Mouse (Mus musculus) intestine, postnatal 0 days (tissue): Measurements from ENCODE around the gene Nfix. TPM values are rescaled to one million over a fixed set of nuclear protein-coding genes. Genes with fewer than 3 reads are reported as not detected.

Experiments
- ATAC-seq: fragments of 200-750 bp; cut with Nextera tagmentation; 2 replicates; pipeline ENCODE4 v1.8.0; 2017; ENCODE audit warnings: mild to moderate bottlenecking, moderate TSS enrichment, moderate library complexity
- H3K27ac ChIP-seq: fragments of 300-500 bp; sonication (generic); 2 replicates; pipeline ENCODE4 v1.5.1; 2014; ENCODE audit warnings: mild to moderate bottlenecking, low read depth, low read length, moderate library complexity
- H3K27me3 ChIP-seq: fragments of 300-500 bp; sonication (generic); replicated peaks from 2 replicates; pipeline ENCODE4 v1.6.1; 2014; ENCODE audit warnings: low read length, mixed read lengths; ENCODE audit not compliant: control insufficient read depth, insufficient read depth
- H3K36me3 ChIP-seq: fragments of 300-500 bp; sonication (generic); 2 replicates; pipeline ENCODE4 v1.6.1; 2014; ENCODE audit warnings: mild to moderate bottlenecking, moderate library complexity; ENCODE audit not compliant: control insufficient read depth, insufficient read depth
- H3K4me1 ChIP-seq: fragments of 300-500 bp; sonication (generic); replicated peaks from 2 replicates; pipeline ENCODE4 v1.6.1; 2014; ENCODE audit warnings: antibody characterized with exemption, low read length, mixed read lengths; ENCODE audit not compliant: control insufficient read depth, insufficient read depth
- H3K4me2 ChIP-seq: fragments of 300-500 bp; sonication (generic); replicated peaks from 2 replicates; pipeline ENCODE4 v1.6.1; 2014; ENCODE audit warnings: low read depth, mild to moderate bottlenecking, moderate library complexity
- H3K4me3 ChIP-seq: fragments of 300-500 bp; sonication (generic); 2 replicates; pipeline ENCODE4 v1.5.1; 2014; ENCODE audit warnings: low read depth, low read length
- H3K9ac ChIP-seq: fragments of 300-500 bp; sonication (generic); 2 replicates; pipeline ENCODE4 v1.6.1; 2014; ENCODE audit warnings: mild to moderate bottlenecking, low read depth, low read length
- H3K9me3 ChIP-seq: fragments of 300-500 bp; sonication (generic); 2 replicates; pipeline ENCODE4 v1.6.1; 2016; ENCODE audit warnings: mixed run types; ENCODE audit not compliant: control insufficient read depth
- CTCF ChIP-seq: sonication (generic); IDR thresholded peaks from 2 replicates; pipeline ENCODE4 v1.5.1; 2016; ENCODE audit warnings: low read depth, mild to moderate bottlenecking, control low read depth, antibody characterized with exemption, moderate library complexity
- WGBS: fragments of 180-500 bp; shearing (Covaris S2); extraction: QIAGEN DNeasy Blood & Tissue Kit; methylation state at CpG from one replicate; pipeline ENCODE4 v1.1.7; 2014; 5-methylcytosine and 5-hydroxymethylcytosine counted together
- polyA plus RNA-seq: library from polyadenylated mRNA; unstranded; fragments of >200 nt; fragmentation: Nextera tagmentation; extraction: Ambion mirVana; gene quantifications from 2 replicates; pipeline ENCODE4 v1.2.1, GENCODE M21; 2015

Nfix gene
- polyA plus RNA-seq, 1 experiment from 2014 or later: 12.0 TPM

GRCm38 (mm10) chr8:84732545-84732944 is 67.6 kb downstream of the Nfix start:
- Histone ChIP-seq H3K4me1 (peaks cover 16% of the 10 kb centered on the region), H3K4me3 (no peak overlapping the region), H3K36me3 (no peaks in the 10 kb centered on the region), H3K4me2 (no peak overlapping the region), H3K9me3 (no peaks in the 10 kb centered on the region), H3K27ac (no peak overlapping the region), H3K27me3 (peaks cover 13% of the 10 kb centered on the region; the same call in 1 of the 2 replicates), H3K9ac (peak overlapping the region; percentile 18; the same call in 1 of the 2 replicates)
- 56% methylated on average over 5 of the region's 5 CpGs for WGBS
- TF ChIP-seq CTCF: no peak
- ATAC-seq: no peak

DNA sequence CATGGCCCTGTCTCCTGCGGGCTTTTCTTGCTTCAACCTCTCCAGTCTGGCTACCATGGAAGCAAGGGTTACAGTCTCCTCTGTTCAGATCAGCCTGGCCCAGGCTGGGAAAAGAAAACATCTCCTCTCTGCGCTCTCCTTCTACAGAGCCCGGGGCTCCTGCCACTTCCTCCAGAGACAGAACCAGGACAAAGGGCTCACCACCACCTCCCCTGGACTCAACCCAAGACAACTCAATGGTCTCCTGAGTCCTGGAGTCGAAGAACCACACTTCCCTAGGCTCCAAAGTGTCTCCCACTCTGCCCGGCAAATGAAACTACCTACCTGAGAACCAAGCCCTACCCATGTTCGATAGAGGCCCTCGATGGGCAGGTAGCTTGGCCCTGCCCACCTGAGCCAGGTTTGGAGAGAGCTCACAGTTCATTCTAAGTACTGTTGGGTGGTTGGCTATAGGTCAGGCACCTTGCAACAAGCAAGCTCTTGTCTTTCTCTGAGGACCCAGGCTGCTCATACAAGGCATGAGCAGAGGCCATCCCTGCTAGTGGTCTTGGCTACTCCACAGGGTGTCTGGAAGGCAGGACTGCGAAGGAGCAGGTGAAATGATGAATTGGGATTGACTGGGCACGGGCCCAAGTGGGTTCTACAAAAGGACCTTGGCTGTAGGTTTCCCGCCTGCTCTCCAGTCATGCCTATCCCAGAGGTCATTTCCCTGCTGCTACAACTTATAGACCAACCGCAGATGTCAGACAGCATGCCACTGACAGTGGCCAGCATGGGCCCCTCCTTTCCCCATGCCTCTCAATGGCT is 68.6 kb downstream of the Nfix start:
- Histone ChIP-seq H3K9me3 (no peaks in the 10 kb centered on the region), H3K27ac (no peak overlapping the region; the same call in 1 of the 2 replicates), H3K4me1 (peaks cover 16% of the 10 kb centered on the region), H3K27me3 (peaks cover 9% of the 10 kb centered on the region; the same call in 1 of the 2 replicates), H3K36me3 (0 out of 2 replicates have a peak, but pooled peaks cover under 1% of the 10 kb centered on the region), H3K9ac (no peak overlapping the region), H3K4me3 (no peak overlapping the region), H3K4me2 (peak overlapping the region; percentile 13; the same call in 1 of the 2 replicates)
- TF ChIP-seq CTCF: no peak
- 58% methylated on average over 11 of the region's 11 CpGs for WGBS
- 0 out of 2 replicates have a peak, but pooled peaks have one; percentile 2 for ATAC-seq

GRCm38 (mm10) chr8:84730541-84731370 is 69.4 kb downstream of the Nfix start:
- ATAC-seq: peak; percentile 10; the same call in 1 of the 2 replicates
- H3K36me3 ChIP-seq: 0 out of 2 replicates have a peak, but pooled peaks cover 2% of the 10 kb centered on the region
- H3K9me3 ChIP-seq: no peaks in the 10 kb centered on the region
- H3K9ac ChIP-seq: no peak overlapping the region
- peak overlapping the region; percentile 13; the same call in 1 of the 2 replicates for H3K4me2 ChIP-seq
- H3K4me3 ChIP-seq: no peak overlapping the region
- no peak for TF ChIP-seq CTCF
- peaks cover 16% of the 10 kb centered on the region for H3K4me1 ChIP-seq
- peak overlapping the region; percentile 41; the same call in 1 of the 2 replicates for H3K27ac ChIP-seq
- H3K27me3 ChIP-seq: peaks cover under 1% of the 10 kb centered on the region; the same call in 1 of the 2 replicates
- WGBS: 36% methylated on average over 9 of the region's 9 CpGs

DNA sequence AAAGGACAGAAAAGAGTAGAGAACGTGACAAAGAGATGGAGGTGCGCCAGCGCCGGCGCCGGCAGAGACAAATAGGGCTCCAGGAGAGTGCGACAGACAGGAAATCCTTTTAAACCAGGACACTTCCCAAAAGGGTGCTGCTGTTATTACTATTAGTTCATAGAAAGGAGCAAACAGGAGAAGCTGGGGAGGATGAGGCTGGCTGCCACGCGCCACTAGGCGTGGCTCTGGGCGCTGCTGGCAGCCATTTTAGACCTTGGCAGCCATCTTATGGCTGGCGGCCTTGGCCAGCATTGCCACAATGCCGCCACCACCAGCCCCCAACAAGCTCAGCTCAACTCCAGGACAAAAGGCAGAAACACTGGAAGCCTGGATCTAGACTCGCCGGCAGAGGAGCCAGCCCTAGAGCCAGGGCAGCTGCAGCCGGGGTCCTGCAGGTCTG is 70.2 kb downstream of the Nfix start:
- H3K4me1 ChIP-seq: peaks cover 16% of the 10 kb centered on the region
- no peak overlapping the region for H3K9ac ChIP-seq
- WGBS: 87% methylated on average over 16 of the region's 16 CpGs
- H3K27ac ChIP-seq: peak overlapping the region; percentile 41; the same call in 1 of the 2 replicates
- H3K36me3 ChIP-seq: 0 out of 2 replicates have a peak, but pooled peaks cover 2% of the 10 kb centered on the region
- no peak for TF ChIP-seq CTCF
- no peak for ATAC-seq
- no peaks in the 10 kb centered on the region for H3K27me3 ChIP-seq
- H3K4me2 ChIP-seq: no peak overlapping the region
- H3K9me3 ChIP-seq: no peaks in the 10 kb centered on the region
- no peak overlapping the region for H3K4me3 ChIP-seq

DNA sequence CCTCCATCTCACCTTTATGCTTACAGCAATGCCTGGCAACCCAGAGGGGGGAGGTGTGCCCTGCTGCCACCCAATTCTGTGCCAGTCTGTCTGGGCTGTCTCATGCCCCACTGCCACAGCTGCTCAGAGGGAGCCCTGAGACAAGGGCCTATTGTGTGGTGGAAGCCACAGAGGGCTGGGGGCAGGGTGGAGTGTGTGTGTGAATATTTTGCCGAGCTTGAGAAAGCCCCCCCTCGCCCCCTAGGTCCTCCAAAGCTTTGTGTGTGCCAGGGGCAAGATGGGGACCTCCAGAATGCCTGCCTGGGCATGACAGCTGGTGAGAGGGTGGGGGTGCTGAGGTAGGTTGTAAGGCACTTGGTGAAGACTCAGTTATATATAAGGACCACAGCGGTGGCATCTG is 71.7 kb downstream of the Nfix start:
- H3K36me3 ChIP-seq: 0 out of 2 replicates have a peak, but pooled peaks cover 2% of the 10 kb centered on the region
- H3K4me2 ChIP-seq: no peak overlapping the region
- no peak overlapping the region for H3K4me3 ChIP-seq
- H3K9ac ChIP-seq: no peak overlapping the region
- no peak for TF ChIP-seq CTCF
- H3K4me1 ChIP-seq: peaks cover 20% of the 10 kb centered on the region
- no peak overlapping the region for H3K27ac ChIP-seq
- H3K9me3 ChIP-seq: no peaks in the 10 kb centered on the region
- 83% methylated on average over 3 of the region's 3 CpGs for WGBS
- no peaks in the 10 kb centered on the region for H3K27me3 ChIP-seq
- ATAC-seq: no peak

DNA sequence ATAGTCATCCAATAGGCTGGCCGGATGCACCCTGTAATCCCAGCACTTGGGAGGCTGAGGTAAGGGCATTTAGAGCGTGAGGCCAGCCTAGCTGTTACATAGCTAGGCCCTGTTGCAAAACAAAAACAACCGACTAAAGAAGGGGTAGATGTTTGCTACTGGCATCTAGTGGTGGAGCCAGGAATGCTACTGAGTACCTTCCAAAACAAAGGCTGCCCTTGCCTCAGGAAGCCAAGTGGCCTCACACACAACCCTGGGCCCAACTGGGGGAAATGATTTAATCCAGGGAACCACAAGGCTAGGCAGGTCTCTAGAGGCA is 74.2 kb downstream of the Nfix start:
- Histone ChIP-seq H3K36me3 (0 out of 2 replicates have a peak, but pooled peaks cover 2% of the 10 kb centered on the region), H3K9me3 (no peaks in the 10 kb centered on the region), H3K9ac (no peak overlapping the region), H3K27ac (no peak overlapping the region), H3K4me3 (no peak overlapping the region), H3K4me1 (peaks cover 14% of the 10 kb centered on the region), H3K4me2 (no peak overlapping the region), H3K27me3 (no peaks in the 10 kb centered on the region)
- TF ChIP-seq CTCF: peak; percentile 67
- WGBS: 38% methylated on average over 3 of the region's 3 CpGs
- no peak for ATAC-seq
